Mouse (Mus musculus) testis, adult 2 months (tissue): ENCODE results near the gene Olfr13.

Experiments
- CTCF ChIP-seq: fragments of 200-500 bp; IDR thresholded peaks from 2 replicates; pipeline ENCODE4 v1.5.1; 2012; ENCODE audit warnings: low read depth, mild to moderate bottlenecking, inconsistent platforms, low read length, moderate library complexity; ENCODE audit not compliant: control insufficient read depth, insufficient read depth, insufficient replicate concordance
- POLR2A ChIP-seq: fragments of 200-500 bp; IDR thresholded peaks from 2 replicates; pipeline ENCODE4 v1.6.1; 2012; ENCODE audit warnings: low read depth, mild to moderate bottlenecking, inconsistent platforms, low read length, moderate library complexity; ENCODE audit not compliant: control insufficient read depth

DNA sequence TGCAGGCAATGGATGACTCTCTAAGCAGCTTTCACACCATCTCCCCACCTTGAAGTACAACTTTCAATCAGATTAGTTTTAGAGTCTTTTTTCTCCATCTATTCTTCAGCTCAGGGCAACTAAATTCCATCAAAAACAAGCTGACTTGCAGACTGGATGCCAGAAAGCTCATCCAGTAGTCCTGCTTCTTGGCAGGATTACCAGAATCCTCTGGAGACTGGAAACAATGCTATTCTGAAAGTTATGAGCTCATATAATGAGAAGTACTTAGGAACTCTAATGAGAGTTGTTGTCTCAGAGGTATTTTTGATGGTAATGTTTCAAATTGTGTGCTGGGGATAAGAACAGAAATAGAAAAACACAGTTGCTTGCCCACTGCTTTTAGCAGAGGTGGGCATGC is 24.8 kb downstream of the Olfr13 start, which contains the start of gene Olfr435:
- TF ChIP-seq POLR2A (no peak), CTCF (no peak)
